Mouse (Mus musculus): Measurements from ENCODE around the gene Olfr1367.

GRCm38 (mm10) chr13:21321890-21322494 is 24.7 kb upstream of the Olfr1367 start:
- TF ChIP-seq HCFC1 (IDR thresholded peaks at IDR 0.05; ENCODE audit: borderline replicate concordance, insufficient read depth, low read length), result no peak
- no peak for TF ChIP-seq CHD2 (IDR thresholded peaks at IDR 0.05; ENCODE audit: low read depth, low read length)
- TF ChIP-seq MAFK (IDR thresholded peaks at IDR 0.05; ENCODE audit: insufficient read depth, low read depth, low read length), result no peak
